Mouse (Mus musculus) 416B (cell line): ENCODE measurements around the gene Hmgb2.

Experiments
- DNase-seq: peaks from one replicate; pipeline ENCODE4 v3.0.0; 2011; ENCODE audit warnings: low read depth

Gene Hmgb2

DNA sequence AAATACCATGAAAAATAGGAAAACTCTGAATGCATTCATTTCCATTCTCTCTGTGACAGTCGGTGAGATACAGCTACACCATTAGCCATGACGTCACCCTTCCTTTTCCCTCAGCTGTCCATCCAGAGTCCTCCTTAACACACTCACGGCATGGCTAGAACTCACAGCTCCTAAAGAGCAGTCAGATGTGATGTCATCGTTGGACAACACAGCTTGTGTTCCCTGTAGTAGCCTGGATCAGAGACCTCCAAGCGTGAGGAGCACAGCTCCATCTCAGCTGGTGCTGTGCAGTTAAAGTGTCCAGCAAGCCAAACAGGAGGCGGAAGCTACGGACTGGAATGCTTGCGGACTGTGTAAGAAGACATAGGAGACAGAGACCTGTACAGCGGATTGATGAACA lies 49.2 kb downstream of the Hmgb2 start:
- DNase-seq = no peak

DNA sequence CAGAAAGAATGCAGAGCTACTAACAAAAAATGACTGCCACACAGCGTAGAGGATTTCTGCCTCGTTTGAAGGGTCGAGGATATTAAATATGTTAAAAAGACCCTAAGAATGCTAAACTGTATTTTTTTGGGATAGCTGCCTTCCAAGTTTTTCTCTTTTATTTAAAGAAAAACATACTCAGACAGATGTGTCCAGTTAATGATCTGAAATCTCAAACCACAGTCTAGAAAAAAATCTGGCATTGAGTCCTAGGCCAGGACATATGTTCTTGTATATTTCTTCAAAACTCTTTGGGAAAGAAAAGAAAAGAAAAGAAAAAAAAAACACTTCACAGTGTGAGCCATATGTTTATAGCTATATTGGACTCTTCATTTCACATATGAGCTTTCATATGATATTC lies 51.0 kb downstream of the Hmgb2 start:
- DNase-seq = no peak

DNA sequence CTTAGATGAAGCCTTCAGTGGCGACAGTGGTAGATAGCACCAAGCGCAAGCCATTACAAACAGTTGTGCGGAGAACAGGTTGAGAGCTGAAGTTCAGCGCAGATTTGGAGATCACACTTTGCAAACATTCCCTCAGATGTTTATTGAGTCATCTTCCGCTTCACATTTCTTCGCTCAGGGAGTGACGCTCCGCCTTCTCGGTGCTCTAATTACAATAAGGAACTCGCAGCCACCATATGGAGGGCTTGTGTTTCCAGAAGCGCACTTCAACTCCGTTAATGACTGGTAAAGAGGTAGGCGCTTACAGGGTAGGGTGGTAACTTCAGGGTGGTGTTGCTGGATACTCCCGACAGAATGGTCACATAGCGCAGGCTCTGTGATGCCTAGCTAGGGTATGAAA lies 52.0 kb downstream of the Hmgb2 start:
- no peak for DNase-seq

DNA sequence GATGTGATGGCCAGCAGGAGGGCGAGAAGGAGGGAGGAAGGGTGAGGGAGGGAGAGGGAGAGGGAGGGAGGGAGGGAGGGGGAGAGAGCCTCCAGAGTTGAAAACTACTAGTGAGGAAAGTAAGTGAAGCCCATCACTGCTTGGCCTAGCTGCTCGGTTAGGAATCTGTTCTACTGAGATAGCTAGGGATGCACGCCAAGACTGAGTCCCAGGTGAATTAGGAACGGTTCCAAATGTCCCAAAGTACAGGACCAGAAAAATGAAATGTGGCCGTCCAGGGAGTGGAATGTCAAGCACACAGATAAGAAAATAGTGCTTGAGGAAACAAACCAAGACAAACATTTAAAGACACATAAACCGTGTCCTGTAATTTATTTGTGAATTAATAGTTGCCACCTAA lies 53.3 kb downstream of the Hmgb2 start:
- no peak for DNase-seq
